Mouse (Mus musculus) embryonic fibroblast, embryonic 13.5 days (primary cell): ENCODE data around the gene Cct2.

Experiments used
- CTCF ChIP-seq: IDR thresholded peaks from 2 replicates; pipeline ENCODE4 v1.5.1; 2011; ENCODE audit warnings: mild to moderate bottlenecking, control low read depth, low read length, moderate library complexity, borderline replicate concordance; ENCODE audit not compliant: insufficient read depth
- POLR2A ChIP-seq: IDR thresholded peaks from 2 replicates; pipeline ENCODE4 v1.6.1; 2011; ENCODE audit warnings: low read depth, mild to moderate bottlenecking, control low read depth, low read length, moderate library complexity

- TF ChIP-seq POLR2A, result no peak
- TF ChIP-seq CTCF, result no peak
Measured at GRCm38 (mm10) chr10:117073176-117073575, 9.6 kb upstream of the Cct2 start.
